Mouse (Mus musculus): ENCODE measurements around the gene Mybpc2.

- TF ChIP-seq CTCF (IDR thresholded peaks at IDR 0.05; ENCODE audit: low read depth, low read length), result no peak
- no peak for TF ChIP-seq POLR2A (IDR thresholded peaks at IDR 0.05; ENCODE audit: borderline replicate concordance, low read depth, low read length)
Measured at GRCm38 (mm10) chr7:44520990-44521389, 3.5 kb downstream of the Mybpc2 start.
